Comparison of ENCODE assay signal across 9 mouse cellular contexts in genomic region chr9:50884741-50885599, GRCm38 (mm10). TPM values are rescaled to one million over a fixed set of nuclear protein-coding genes. Genes with fewer than 3 reads are reported as not detected.
DNase-seq lines count a peak whose midpoint lies in the region; ATAC-seq lines count a peak whose summit lies in the region.
"Had no signal": no experiment of that assay in that cellular context is flagged by ENCODE, and none has a peak within 500 bp of the region (broad histone marks: within the 10 kb centered on the region; RNA-seq: fewer than 3 reads in every experiment).

No protein-coding gene starts in this region.

- H3K4me2 ChIP-seq in midbrain, embryonic 14.5 days (ENCODE audit: low read length), result no peak overlapping the region
- no peak overlapping the region for H3K4me2 ChIP-seq in midbrain, embryonic 16.5 days (ENCODE audit: low read length)
- H3K4me2 ChIP-seq in hindbrain, embryonic 12.5 days (replicated peaks), result no peak overlapping the region
- no peak overlapping the region for H3K4me2 ChIP-seq in neural tube, embryonic 15.5 days

- no peaks in the 10 kb centered on the region for H3K27me3 ChIP-seq in midbrain, embryonic 14.5 days (ENCODE audit: control insufficient read depth, insufficient read depth, low read length)
- no peaks in the 10 kb centered on the region for H3K27me3 ChIP-seq in midbrain, embryonic 16.5 days (ENCODE audit: control insufficient read depth, insufficient read depth, low read depth, low read length)
- H3K27me3 ChIP-seq in hindbrain, embryonic 12.5 days, result no peaks in the 10 kb centered on the region
- no peaks in the 10 kb centered on the region for H3K27me3 ChIP-seq in neural tube, embryonic 15.5 days (replicated peaks)
- H3K27me3 ChIP-seq: megakaryocyte, embryonic 14.5 days had no signal

- H3K27ac ChIP-seq in midbrain, embryonic 14.5 days (replicated peaks; ENCODE audit: low read depth, low read length), result no peak overlapping the region
- no peak overlapping the region for H3K27ac ChIP-seq in midbrain, embryonic 16.5 days (ENCODE audit: low read length)
- H3K27ac ChIP-seq in hindbrain, embryonic 12.5 days, result peak overlapping the region; percentile 52; the same call in 1 of the 2 replicates
- no peak overlapping the region for H3K27ac ChIP-seq in neural tube, embryonic 15.5 days (replicated peaks)

- no peaks in the 10 kb centered on the region for H3K4me1 ChIP-seq in midbrain, embryonic 14.5 days (ENCODE audit: control insufficient read depth, insufficient read depth, low read length)
- H3K4me1 ChIP-seq in midbrain, embryonic 16.5 days (ENCODE audit: control insufficient read depth, insufficient read depth, low read length), result 0 out of 2 replicates have a peak, but pooled peaks cover 3% of the 10 kb centered on the region
- peaks cover 15% of the 10 kb centered on the region for H3K4me1 ChIP-seq in hindbrain, embryonic 12.5 days
- H3K4me1 ChIP-seq in neural tube, embryonic 15.5 days, result peaks cover 21% of the 10 kb centered on the region

- H3K4me3 ChIP-seq in midbrain, embryonic 14.5 days (replicated peaks; ENCODE audit: low read depth, low read length), result no peak overlapping the region
- no peak overlapping the region for H3K4me3 ChIP-seq in midbrain, embryonic 16.5 days (ENCODE audit: low read depth, low read length)
- H3K4me3 ChIP-seq in hindbrain, embryonic 12.5 days, result no peak overlapping the region
- no peak overlapping the region for H3K4me3 ChIP-seq in neural tube, embryonic 15.5 days (replicated peaks)
- H3K4me3 ChIP-seq: megakaryocyte, embryonic 14.5 days had no signal

- no peaks in the 10 kb centered on the region for H3K9me3 ChIP-seq in midbrain, embryonic 14.5 days (ENCODE audit: control insufficient read depth, low read length)
- H3K9me3 ChIP-seq in midbrain, embryonic 16.5 days (replicated peaks; ENCODE audit: control insufficient read depth, low read length, poor library complexity, severe bottlenecking), result no peaks in the 10 kb centered on the region
- no peaks in the 10 kb centered on the region for H3K9me3 ChIP-seq in hindbrain, embryonic 12.5 days (replicated peaks)
- H3K9me3 ChIP-seq in neural tube, embryonic 15.5 days (replicated peaks), result no peaks in the 10 kb centered on the region
- H3K9me3 ChIP-seq: megakaryocyte, embryonic 14.5 days had no signal

- no peak overlapping the region for H3K9ac ChIP-seq in midbrain, embryonic 14.5 days (replicated peaks; ENCODE audit: low read length)
- no peak overlapping the region for H3K9ac ChIP-seq in midbrain, embryonic 16.5 days (ENCODE audit: low read depth, low read length)
- H3K9ac ChIP-seq in hindbrain, embryonic 12.5 days, result no peak overlapping the region
- no peak overlapping the region for H3K9ac ChIP-seq in neural tube, embryonic 15.5 days (replicated peaks)

- ATAC-seq in midbrain, embryonic 14.5 days (ENCODE audit: low FRiP score, low TSS enrichment), result no peak
- no peak for ATAC-seq in midbrain, embryonic 16.5 days
- ATAC-seq in hindbrain, embryonic 12.5 days (ENCODE audit: low FRiP score), result no peak
- ATAC-seq in activated CD4-positive, CD25-positive, alpha-beta regulatory T cell, adult 4 months, result no peak
- ATAC-seq in neural tube, embryonic 15.5 days (ENCODE audit: low FRiP score), result no peak

- H3K36me3 ChIP-seq in midbrain, embryonic 14.5 days (ENCODE audit: control insufficient read depth, insufficient read depth, low read length), result peaks cover 20% of the 10 kb centered on the region
- H3K36me3 ChIP-seq in midbrain, embryonic 16.5 days (ENCODE audit: control insufficient read depth, insufficient read depth, low read length), result peaks cover 7% of the 10 kb centered on the region; the same call in 1 of the 2 replicates
- H3K36me3 ChIP-seq in hindbrain, embryonic 12.5 days, result peaks cover 25% of the 10 kb centered on the region
- peaks cover 15% of the 10 kb centered on the region for H3K36me3 ChIP-seq in neural tube, embryonic 15.5 days

- WGBS in midbrain, embryonic 14.5 days, result 75% methylated on average over 10 of the region's 10 CpGs
- 76% methylated on average over 10 of the region's 10 CpGs for WGBS in midbrain, embryonic 16.5 days
- 79% methylated on average over 10 of the region's 10 CpGs for WGBS in hindbrain, embryonic 12.5 days
- 66% methylated on average over 10 of the region's 10 CpGs for WGBS in neural tube, embryonic 15.5 days

- peak; percentile 56 for DNase-seq in midbrain, embryonic 14.5 days
- DNase-seq in fibroblast of lung, adult 2 months (ENCODE audit: low read depth), result peak; percentile 87
- DNase-seq in layer of hippocampus, adult 9-10 months (ENCODE audit: low spot score), result peak; percentile 50
- peak; percentile 67 to 73 for DNase-seq in lung, postnatal 4 days

RNA-seq across cellular contexts. Expression of gene Ppp2r1b, which starts 39.9 kb away (rescaled TPM):
- 31.3 and 47.8 TPM in 2 replicates for polyA plus RNA-seq in midbrain, embryonic 14.5 days (2014; fragmentation: Nextera tagmentation; extraction: Ambion mirVana)
- polyA plus RNA-seq in midbrain, embryonic 16.5 days (2015; fragmentation: Nextera tagmentation; extraction: Ambion mirVana), result 38.8 and 42.7 TPM in 2 replicates
- 87.6 and 90.5 TPM in 2 replicates for polyA plus RNA-seq in hindbrain, embryonic 12.5 days (2016; fragmentation: Nextera tagmentation; extraction: Ambion mirVana)
- polyA plus RNA-seq in activated CD4-positive, CD25-positive, alpha-beta regulatory T cell, adult 4 months (2017; shearing (Covaris generic)), result 10 to 100 TPM; 59.3 to 72.1 TPM
- 43.8 and 50.8 TPM in 2 replicates for polyA plus RNA-seq in neural tube, embryonic 15.5 days (2015; fragmentation: Nextera tagmentation; extraction: Ambion mirVana)
